Mouse (Mus musculus) cortical plate, adult 2 months (tissue): ENCODE data around the gene Ppl.

Experiments used
- CTCF ChIP-seq: fragments of 200-500 bp; IDR thresholded peaks from 2 replicates; pipeline ENCODE4 v1.5.1; 2011; ENCODE audit warnings: mild to moderate bottlenecking, control low read depth, low read length; ENCODE audit not compliant: insufficient read depth; ENCODE audit errors: extremely low read depth
- POLR2A ChIP-seq: fragments of 200-500 bp; IDR thresholded peaks from 2 replicates; pipeline ENCODE4 v1.6.1; 2011; ENCODE audit warnings: mild to moderate bottlenecking, low read length, control low read depth; ENCODE audit not compliant: insufficient read depth; ENCODE audit errors: extremely low read depth

GRCm38 (mm10) chr16:5113582-5113981, 18.6 kb downstream of the Ppl start:
- TF ChIP-seq CTCF (no peak), POLR2A (no peak)
